Mouse (Mus musculus) cerebellum, adult 2 months (tissue): Measurements from ENCODE around the gene Sec16a. TPM values are rescaled to one million over a fixed set of nuclear protein-coding genes. Genes with fewer than 3 reads are reported as not detected.

Experiments
- DNase-seq, 2 experiments: peaks; one replicate each; pipeline ENCODE4 v3.0.0; 2021
- H3K27ac ChIP-seq: fragments of 200-500 bp; 2 replicates; pipeline ENCODE4 v1.5.1; 2012; ENCODE audit warnings: low read length, control low read depth, inconsistent platforms; ENCODE audit not compliant: insufficient read depth
- H3K27me3 ChIP-seq: fragments of 200-500 bp; 2 replicates; pipeline ENCODE4 v1.6.1; 2012; ENCODE audit warnings: inconsistent platforms, mild to moderate bottlenecking, low read length, moderate library complexity; ENCODE audit not compliant: control insufficient read depth, insufficient read depth
- H3K4me1 ChIP-seq: fragments of 200-500 bp; 2 replicates; pipeline ENCODE4 v1.6.1; 2011; ENCODE audit warnings: low read length; ENCODE audit not compliant: control insufficient read depth, insufficient read depth
- H3K4me3 ChIP-seq: fragments of 200-500 bp; replicated peaks from 2 replicates; pipeline ENCODE3; 2011; ENCODE audit warnings: mild to moderate bottlenecking, low read depth, low read length, control low read depth; ENCODE audit not compliant: insufficient read depth
- CTCF ChIP-seq: fragments of 200-500 bp; IDR thresholded peaks from 2 replicates; pipeline ENCODE4 v1.5.1; 2011; ENCODE audit warnings: low read depth, mild to moderate bottlenecking, control low read depth, low read length, moderate library complexity, borderline replicate concordance; ENCODE audit not compliant: insufficient read depth
- POLR2A ChIP-seq: fragments of 200-500 bp; IDR thresholded peaks from 2 replicates; pipeline ENCODE4 v1.6.1; 2011; ENCODE audit warnings: low read length, control low read depth, borderline replicate concordance; ENCODE audit not compliant: insufficient read depth
- WGBS: fragments of 180-500 bp; shearing (Covaris S2); methylation state at CpG from one replicate; pipeline ENCODE4 v1.1.7; 2018; 5-methylcytosine and 5-hydroxymethylcytosine counted together
- polyA plus RNA-seq: library from polyadenylated mRNA; depleted of rRNA; stranded (reverse); fragments of >200 nt; gene quantifications from 2 replicates; pipeline ENCODE4 v1.2.3, GENCODE M21; 2012; rRNA removed

The Sec16a gene
- polyA plus RNA-seq = 43.2 and 44.6 TPM in 2 replicates

DNA sequence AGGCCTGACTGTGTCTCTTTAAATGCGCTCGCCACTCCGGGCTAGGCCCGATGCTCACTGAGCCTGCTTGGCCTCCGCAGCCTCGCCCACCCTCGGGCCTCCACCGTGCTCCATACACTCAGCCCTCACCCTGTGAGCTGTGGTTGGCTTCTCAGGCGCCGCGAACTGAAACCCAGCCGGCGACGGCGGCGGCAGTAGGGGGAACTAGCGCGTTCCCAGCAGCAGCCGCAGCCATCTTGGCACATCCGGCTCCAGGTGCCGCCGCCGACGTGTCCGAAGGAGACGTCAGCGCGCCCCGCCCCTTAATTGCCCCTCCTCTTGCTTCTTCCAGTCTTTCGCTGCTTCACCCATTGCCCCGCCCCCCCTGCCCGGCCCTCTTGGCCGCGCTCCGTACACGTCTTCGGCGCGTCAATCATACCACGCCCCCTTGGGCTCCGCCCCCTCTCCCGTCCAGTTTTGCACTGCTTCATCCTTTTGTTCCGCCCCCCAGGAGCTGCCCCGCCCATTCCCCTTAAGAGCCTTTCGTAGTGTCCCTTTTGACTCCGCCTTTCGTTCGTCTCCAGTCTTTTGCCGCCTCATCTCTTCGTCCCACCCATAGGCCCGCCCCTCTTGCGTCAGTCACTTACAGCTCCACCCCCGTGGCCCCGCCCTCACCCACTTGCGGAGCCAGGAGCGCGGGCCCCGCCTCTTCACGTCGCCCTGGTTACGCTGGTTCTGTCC lies at the start of gene Sec16a:
TSS of gene Sec16a (minus strand) at position 271 of the 720 bp plus-strand sequence.
- Histone ChIP-seq H3K27me3 (no peaks in the 10 kb centered on the region), H3K4me1 (peaks cover 12% of the 10 kb centered on the region), H3K27ac (peak within 1 kb of the TSS; percentile 72), H3K4me3 (peak within 1 kb of the TSS; percentile 76)
- TF ChIP-seq CTCF = no peak
- peak; percentile 88 for TF ChIP-seq POLR2A
- DNase-seq = peak; percentile 100
- 1% methylated on average over 61 of the region's 61 CpGs for WGBS

DNA sequence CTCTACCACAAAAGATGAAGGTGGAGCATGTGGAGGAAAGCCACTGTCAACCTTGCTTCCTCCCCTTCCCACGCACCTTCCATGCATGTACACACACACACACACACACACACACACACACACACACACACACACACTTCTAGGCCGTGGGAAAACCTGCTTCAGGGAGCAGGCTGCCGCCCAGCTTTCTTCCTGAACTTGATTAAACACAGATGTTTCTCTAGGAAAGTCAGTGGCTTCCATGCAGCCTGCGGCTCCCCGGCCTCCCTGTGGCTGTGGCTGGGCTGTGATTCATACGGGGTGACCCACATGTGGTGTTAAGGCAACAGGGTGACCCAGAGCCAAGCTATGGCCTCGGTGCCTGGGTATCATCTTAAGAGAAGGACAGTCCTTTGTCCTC lies 49.4 kb upstream of the Sec16a start:
- Histone ChIP-seq H3K27ac (no peak overlapping the region), H3K4me3 (no peak overlapping the region), H3K27me3 (no peaks in the 10 kb centered on the region), H3K4me1 (no peaks in the 10 kb centered on the region)
- DNase-seq = no peak
- 59% methylated on average over 7 of the region's 7 CpGs for WGBS
- no peak for TF ChIP-seq POLR2A
- TF ChIP-seq CTCF = no peak

GRCm38 (mm10) chr2:26493021-26493781 lies 48.2 kb upstream of the Sec16a start:
- 65% methylated on average over 9 of the region's 9 CpGs for WGBS
- H3K4me3 ChIP-seq = no peak overlapping the region
- DNase-seq = no peak
- no peaks in the 10 kb centered on the region for H3K4me1 ChIP-seq
- no peak overlapping the region for H3K27ac ChIP-seq
- TF ChIP-seq POLR2A = no peak
- no peak for TF ChIP-seq CTCF
- no peaks in the 10 kb centered on the region for H3K27me3 ChIP-seq

DNA sequence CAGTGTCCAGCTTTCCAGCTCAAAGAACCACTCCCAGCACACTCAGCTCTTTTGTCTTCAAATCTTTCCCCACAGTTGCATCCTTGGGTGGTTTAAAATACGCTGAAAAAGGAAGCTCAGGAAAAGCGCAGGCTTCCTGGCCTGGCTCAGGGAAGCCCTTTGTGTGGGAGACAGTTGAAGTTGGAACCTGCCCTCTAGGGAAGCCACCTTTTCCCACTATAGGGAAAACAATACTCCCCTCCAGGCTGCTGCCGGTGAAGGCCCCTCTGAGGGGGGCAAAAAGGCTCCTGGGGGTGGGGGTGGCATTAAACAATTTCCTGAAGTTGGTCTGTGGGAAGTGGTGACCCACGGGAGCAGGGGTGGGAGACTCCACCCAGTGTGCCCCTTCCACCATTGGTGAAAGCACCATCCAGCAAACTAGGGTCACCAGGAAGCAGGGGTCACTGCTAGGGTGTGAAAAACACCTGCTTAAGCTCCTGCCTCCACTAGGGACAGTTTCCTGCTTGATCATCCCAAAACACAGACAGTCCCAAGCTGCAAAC lies 45.8 kb upstream of the Sec16a start:
- H3K4me1 ChIP-seq = peaks cover 3% of the 10 kb centered on the region; the same call in 1 of the 2 replicates
- TF ChIP-seq CTCF (no peak), POLR2A (no peak)

GRCm38 (mm10) chr2:26488535-26489135 lies 43.6 kb upstream of the Sec16a start:
- 48% methylated on average over 9 of the region's 9 CpGs for WGBS
- peaks cover 3% of the 10 kb centered on the region; the same call in 1 of the 2 replicates for H3K4me1 ChIP-seq

More for the DNA sequence above, 45.8 kb upstream of the Sec16a start:
- WGBS = 68% methylated on average over 4 of the region's 4 CpGs
- Histone ChIP-seq H3K27me3 (no peaks in the 10 kb centered on the region), H3K4me3 (no peak overlapping the region), H3K27ac (no peak overlapping the region)
- DNase-seq = no peak

GRCm38 (mm10) chr2:26487322-26488021 lies 42.5 kb upstream of the Sec16a start:
- WGBS = 11% methylated on average over 18 of the region's 18 CpGs
- no peak overlapping the region for H3K4me3 ChIP-seq
- H3K4me1 ChIP-seq = peaks cover 3% of the 10 kb centered on the region; the same call in 1 of the 2 replicates
- no peak for TF ChIP-seq POLR2A
- TF ChIP-seq CTCF = no peak
- DNase-seq = peak; percentile 37 to 58
- H3K27ac ChIP-seq = peak overlapping the region; percentile 59; the same call in 1 of the 2 replicates
- H3K27me3 ChIP-seq = no peaks in the 10 kb centered on the region

More at GRCm38 (mm10) chr2:26488535-26489135, 43.6 kb upstream of the Sec16a start:
- Histone ChIP-seq H3K27ac (no peak overlapping the region), H3K4me3 (no peak overlapping the region), H3K27me3 (no peaks in the 10 kb centered on the region)
- TF ChIP-seq CTCF (no peak), POLR2A (no peak)
- no peak for DNase-seq

DNA sequence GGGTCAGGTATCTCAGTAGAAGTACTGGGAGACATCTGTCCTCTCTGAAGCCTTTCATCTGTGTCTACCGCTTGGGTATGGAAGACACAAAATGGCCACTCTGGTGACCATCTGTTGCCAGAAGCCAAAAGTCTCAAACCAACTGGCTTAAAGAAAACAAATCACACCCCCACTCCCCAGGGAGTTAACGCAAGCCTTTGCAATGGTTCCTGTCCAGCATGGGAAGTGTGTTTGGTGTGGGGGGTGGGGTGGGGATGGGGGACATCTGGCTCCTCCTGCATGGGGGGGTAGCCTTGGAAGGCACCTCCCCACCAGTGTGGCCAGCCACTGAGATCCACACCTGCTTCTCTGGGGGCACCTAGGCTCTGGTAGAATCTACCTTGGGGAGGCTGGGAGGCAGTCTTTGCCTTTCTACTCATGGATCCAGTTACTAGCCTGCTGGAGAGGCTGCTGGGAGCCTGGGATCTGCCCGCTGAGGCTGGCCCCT lies 41.9 kb upstream of the Sec16a start:
- no peak for DNase-seq
- H3K27me3 ChIP-seq = no peaks in the 10 kb centered on the region
- H3K27ac ChIP-seq = no peak overlapping the region
- H3K4me1 ChIP-seq = peaks cover 3% of the 10 kb centered on the region; the same call in 1 of the 2 replicates
- 32% methylated on average over 3 of the region's 3 CpGs for WGBS
- H3K4me3 ChIP-seq = no peak overlapping the region
- TF ChIP-seq POLR2A (no peak), CTCF (no peak)
